Mouse (Mus musculus): ENCODE measurements at regions not wholly inside any gene's neighbourhood (a gene's known extent, or its start where the extent isn't known, plus 50 kb on each side); places are given as distances from the start of the nearest gene placed in this dataset.

- DNase-seq (ENCODE audit: low spot score), result no peak
Measured at GRCm38 (mm10) chr2:171676083-171676482, 367.2 kb downstream of the Cbln4 start.

GRCm38 (mm10) chr2:171675411-171675810 is 367.9 kb downstream of the Cbln4 start:
- no peak for DNase-seq (ENCODE audit: low spot score)

- no peak for DNase-seq (ENCODE audit: low spot score)
Measured at GRCm38 (mm10) chr2:171670945-171671547, 372.2 kb downstream of the Cbln4 start.

- no peak for DNase-seq (ENCODE audit: low spot score)
Measured at GRCm38 (mm10) chr2:171668791-171669645, 374.2 kb downstream of the Cbln4 start.

- no peak for DNase-seq (ENCODE audit: low spot score)
Measured at GRCm38 (mm10) chr2:171662571-171662970, 380.7 kb downstream of the Cbln4 start.

GRCm38 (mm10) chr2:171661896-171662511 is 381.3 kb downstream of the Cbln4 start:
- DNase-seq (ENCODE audit: low spot score), result no peak

- DNase-seq (ENCODE audit: low spot score), result no peak
Measured at GRCm38 (mm10) chr2:171657125-171657524, 386.1 kb downstream of the Cbln4 start.

GRCm38 (mm10) chr2:171641730-171642129 is 401.5 kb downstream of the Cbln4 start:
- no peak for DNase-seq (ENCODE audit: low spot score)

GRCm38 (mm10) chr2:171640478-171640877 is 402.8 kb downstream of the Cbln4 start:
- DNase-seq (ENCODE audit: low spot score), result no peak

GRCm38 (mm10) chr2:171638931-171639330 is 404.3 kb downstream of the Cbln4 start:
- no peak for DNase-seq (ENCODE audit: low spot score)

- DNase-seq (ENCODE audit: low spot score), result no peak
Measured at GRCm38 (mm10) chr2:171636837-171637236, 406.4 kb downstream of the Cbln4 start.

- no peak for DNase-seq (ENCODE audit: low spot score)
Measured at GRCm38 (mm10) chr2:171633355-171634097, 409.7 kb downstream of the Cbln4 start.

- DNase-seq (ENCODE audit: low spot score), result peak; percentile 34
Measured at GRCm38 (mm10) chr2:171630101-171630715, 413.1 kb downstream of the Cbln4 start.

- DNase-seq (ENCODE audit: low spot score), result no peak
Measured at GRCm38 (mm10) chr2:171628182-171628850, 414.9 kb downstream of the Cbln4 start.

- DNase-seq (ENCODE audit: low spot score), result no peak
Measured at GRCm38 (mm10) chr2:171620668-171621067, 422.6 kb downstream of the Cbln4 start.

- no peak for DNase-seq (ENCODE audit: low spot score)
Measured at GRCm38 (mm10) chr2:171620253-171620652, 423.0 kb downstream of the Cbln4 start.

GRCm38 (mm10) chr2:171618771-171619170 is 424.5 kb downstream of the Cbln4 start:
- DNase-seq (ENCODE audit: low spot score), result no peak

GRCm38 (mm10) chr2:171618333-171618732 is 424.9 kb downstream of the Cbln4 start:
- DNase-seq (ENCODE audit: low spot score), result no peak

GRCm38 (mm10) chr2:171615462-171615861 is 427.8 kb downstream of the Cbln4 start:
- DNase-seq (ENCODE audit: low spot score), result no peak

GRCm38 (mm10) chr2:171605064-171605463 is 438.2 kb downstream of the Cbln4 start:
- DNase-seq (ENCODE audit: low spot score), result no peak

GRCm38 (mm10) chr2:171595240-171595639 is 448.0 kb downstream of the Cbln4 start:
- DNase-seq (ENCODE audit: low spot score), result no peak
